In the genomic region with DNA sequence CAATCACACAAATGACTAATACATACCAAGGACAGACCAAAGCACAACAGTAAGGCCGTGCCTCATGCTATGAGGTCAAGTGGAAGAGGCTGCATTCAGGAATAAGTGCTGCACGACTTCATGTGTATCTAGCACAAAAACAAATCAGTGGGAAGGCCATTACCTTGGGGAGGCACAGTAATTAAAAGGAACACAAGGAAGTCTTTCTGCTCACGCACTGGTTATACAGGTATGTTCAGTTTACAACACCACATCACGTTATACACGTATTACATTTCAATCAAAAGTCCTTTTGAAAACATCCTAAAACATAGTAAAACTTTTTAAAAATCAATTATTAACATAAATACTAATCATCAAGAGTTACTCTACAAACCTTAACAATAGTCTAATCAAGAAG, we compare ENCODE assay signal across 16 mouse cellular contexts. TPM values are rescaled to one million over a fixed set of nuclear protein-coding genes. Genes with fewer than 3 reads are reported as not detected.
DNase-seq lines count a peak whose midpoint lies in the region; ATAC-seq and TF ChIP-seq lines count a peak whose summit lies in the region.
"Had no signal": no experiment of that assay in that cellular context is flagged by ENCODE, and none has a peak within 500 bp of the region (broad histone marks: within the 10 kb centered on the region; RNA-seq: fewer than 3 reads in every experiment).

No protein-coding gene starts in this region.

- DNase-seq in adrenal gland, adult 8-10 months = peak; percentile 43
- no peak for DNase-seq in adrenal gland, postnatal 10 days
- peak; percentile 18 for DNase-seq in 3T3-L1 (ENCODE audit: low read depth, low spot score)
- no peak for DNase-seq in stomach, postnatal 0 days (ENCODE audit: low spot score)
- DNase-seq: cerebellum, adult 2 months; cerebellum, postnatal 10 days; gastrocnemius, postnatal 36 days; heart, adult 18-20 months; heart, postnatal 14 days had no signal

- ATAC-seq in intestine, embryonic 15.5 days = peak; percentile 74
- ATAC-seq in stomach, postnatal 0 days (ENCODE audit: low FRiP score, low TSS enrichment) = peak; percentile 42; the same call in 1 of the 2 replicates
- no peak for ATAC-seq in midbrain, embryonic 15.5 days (replicated peaks)
- ATAC-seq: forebrain, embryonic 15.5 days; hindbrain, postnatal 0 days had no signal

- H3K27me3 ChIP-seq in intestine, embryonic 15.5 days (replicated peaks) = no peaks in the 10 kb centered on the region
- no peaks in the 10 kb centered on the region for H3K27me3 ChIP-seq in stomach, postnatal 0 days (ENCODE audit: control insufficient read depth, insufficient read depth, low read length)
- H3K27me3 ChIP-seq in midbrain, embryonic 15.5 days (replicated peaks) = no peaks in the 10 kb centered on the region
- H3K27me3 ChIP-seq: forebrain, embryonic 15.5 days; heart, embryonic 15.5 days; hindbrain, embryonic 13.5 days had no signal

- H3K36me3 ChIP-seq in intestine, embryonic 15.5 days = no peaks in the 10 kb centered on the region
- H3K36me3 ChIP-seq in stomach, postnatal 0 days (ENCODE audit: control insufficient read depth, insufficient read depth, low read length) = no peaks in the 10 kb centered on the region
- H3K36me3 ChIP-seq in midbrain, embryonic 15.5 days (replicated peaks) = no peaks in the 10 kb centered on the region
- H3K36me3 ChIP-seq: forebrain, embryonic 15.5 days; heart, embryonic 10.5 days; heart, embryonic 15.5 days; hindbrain, embryonic 13.5 days had no signal

- no peak overlapping the region for H3K9ac ChIP-seq in intestine, embryonic 15.5 days
- H3K9ac ChIP-seq in stomach, postnatal 0 days (ENCODE audit: low read length) = no peak overlapping the region
- no peak overlapping the region for H3K9ac ChIP-seq in midbrain, embryonic 15.5 days
- H3K9ac ChIP-seq: forebrain, embryonic 15.5 days; heart, embryonic 15.5 days; hindbrain, embryonic 13.5 days had no signal

- WGBS in intestine, embryonic 15.5 days = 55% methylated on average over 5 of the region's 5 CpGs
- WGBS in stomach, postnatal 0 days = 54% methylated on average over 5 of the region's 5 CpGs
- 88% methylated on average over 5 of the region's 5 CpGs for WGBS in midbrain, embryonic 15.5 days

- no peak for TF ChIP-seq CTCF in stomach, postnatal 0 days (IDR thresholded peaks at IDR 0.05; ENCODE audit: low read depth)

- TF ChIP-seq EP300 in stomach, postnatal 0 days (optimal IDR thresholded peaks at IDR 0.05) = no peak

- no peak overlapping the region for H3K27ac ChIP-seq in intestine, embryonic 15.5 days
- H3K27ac ChIP-seq in stomach, postnatal 0 days (replicated peaks) = no peak overlapping the region
- H3K27ac ChIP-seq in midbrain, embryonic 15.5 days = no peak overlapping the region
- H3K27ac ChIP-seq: forebrain, embryonic 15.5 days; heart, embryonic 10.5 days; heart, embryonic 15.5 days; hindbrain, embryonic 13.5 days; hindbrain, postnatal 0 days had no signal

- H3K4me3 ChIP-seq in intestine, embryonic 15.5 days (replicated peaks) = no peak overlapping the region
- H3K4me3 ChIP-seq in stomach, postnatal 0 days (ENCODE audit: low read depth, low read length) = no peak overlapping the region
- H3K4me3 ChIP-seq in midbrain, embryonic 15.5 days = no peak overlapping the region
- H3K4me3 ChIP-seq: forebrain, embryonic 15.5 days; heart, embryonic 10.5 days; heart, embryonic 15.5 days; hindbrain, embryonic 13.5 days had no signal

- no peaks in the 10 kb centered on the region for H3K9me3 ChIP-seq in intestine, embryonic 15.5 days
- H3K9me3 ChIP-seq in stomach, postnatal 0 days (ENCODE audit: control insufficient read depth, low read length) = no peaks in the 10 kb centered on the region
- no peaks in the 10 kb centered on the region for H3K9me3 ChIP-seq in midbrain, embryonic 15.5 days
- H3K9me3 ChIP-seq: forebrain, embryonic 15.5 days; heart, embryonic 10.5 days; heart, embryonic 15.5 days; hindbrain, embryonic 13.5 days had no signal

- no peak overlapping the region for H3K4me2 ChIP-seq in intestine, embryonic 15.5 days (replicated peaks)
- H3K4me2 ChIP-seq in stomach, postnatal 0 days (replicated peaks; ENCODE audit: low read depth) = no peak overlapping the region
- H3K4me2 ChIP-seq in midbrain, embryonic 15.5 days = no peak overlapping the region
- H3K4me2 ChIP-seq: forebrain, embryonic 15.5 days; heart, embryonic 15.5 days; hindbrain, embryonic 13.5 days had no signal

- H3K4me1 ChIP-seq in intestine, embryonic 15.5 days (replicated peaks) = no peaks in the 10 kb centered on the region
- no peaks in the 10 kb centered on the region for H3K4me1 ChIP-seq in stomach, postnatal 0 days (replicated peaks; ENCODE audit: control insufficient read depth, insufficient read depth)
- no peaks in the 10 kb centered on the region for H3K4me1 ChIP-seq in midbrain, embryonic 15.5 days
- H3K4me1 ChIP-seq: forebrain, embryonic 15.5 days; hindbrain, embryonic 13.5 days had no signal

RNA-seq across cellular contexts. Expression of a gene that starts 6.2 kb away (rescaled TPM):
- total RNA-seq in adrenal gland, adult 8-10 months (2022) = 100 to 1,000 TPM in 1 of 4 experiments, 10 to 100 TPM in 3; 81.5 to 153 (median 83.3) TPM
- 10 to 100 TPM; 77.4 to 91.2 TPM for total RNA-seq in adrenal gland, postnatal 10 days (2021)
- 52.7 and 56.2 TPM in 2 replicates for polyA plus RNA-seq in intestine, embryonic 15.5 days (2015; fragmentation: Nextera tagmentation; extraction: Ambion mirVana)
- 213 and 221 TPM in 2 replicates for polyA plus RNA-seq in stomach, postnatal 0 days (2015; fragmentation: Nextera tagmentation; extraction: Ambion mirVana)
- polyA plus RNA-seq in midbrain, embryonic 15.5 days (2015; fragmentation: Nextera tagmentation; extraction: Ambion mirVana) = 37.8 and 39.0 TPM in 2 replicates

RNA-seq across cellular contexts. Expression of a gene that starts 32.3 kb away (rescaled TPM):
- total RNA-seq in adrenal gland, adult 8-10 months (2022) = 1 to 10 TPM in 3 of 4 experiments, under 1 TPM in 1; 0.99 to 1.3 (median 1.1) TPM
- 10 to 100 TPM; 12.2 to 15.0 TPM for total RNA-seq in adrenal gland, postnatal 10 days (2021)
- 44.3 and 51.7 TPM in 2 replicates for polyA plus RNA-seq in intestine, embryonic 15.5 days (2015; fragmentation: Nextera tagmentation; extraction: Ambion mirVana)
- polyA plus RNA-seq in stomach, postnatal 0 days (2015; fragmentation: Nextera tagmentation; extraction: Ambion mirVana) = 7.4 and 10.3 TPM in 2 replicates
- 8.4 and 11.3 TPM in 2 replicates for polyA plus RNA-seq in midbrain, embryonic 15.5 days (2015; fragmentation: Nextera tagmentation; extraction: Ambion mirVana)

Comparison
In these comparisons a context has a peak if more than half of its experiments do, and no peak if none do; other contexts are left out.
1. DNase-seq: peak in adrenal gland, adult 8-10 months (single experiment) and 3T3-L1 (single experiment); none in adrenal gland, postnatal 10 days (single experiment) and stomach, postnatal 0 days (single experiment).